Comparison of ENCODE assay signal across 8 mouse cellular contexts in genomic region chr2:73385641-73386355, GRCm38 (mm10). TPM values are rescaled to one million over a fixed set of nuclear protein-coding genes. Genes with fewer than 3 reads are reported as not detected.
DNase-seq lines count a peak whose midpoint lies in the region; ATAC-seq and TF ChIP-seq lines count a peak whose summit lies in the region.

No protein-coding gene starts in this region.

- no peak overlapping the region; the same call in 1 of the 2 replicates for H3K27ac ChIP-seq in cerebellum, adult 2 months (ENCODE audit: insufficient read depth, low read length)
- peak overlapping the region; percentile 84 for H3K27ac ChIP-seq in hindbrain, embryonic 12.5 days

- no peaks in the 10 kb centered on the region for H3K27me3 ChIP-seq in cerebellum, adult 2 months (ENCODE audit: control insufficient read depth, insufficient read depth, low read length)
- no peaks in the 10 kb centered on the region for H3K27me3 ChIP-seq in hindbrain, embryonic 12.5 days

- H3K4me2 ChIP-seq in hindbrain, embryonic 12.5 days (replicated peaks) = peak overlapping the region; percentile 96

- H3K9me3 ChIP-seq in hindbrain, embryonic 12.5 days (replicated peaks) = no peaks in the 10 kb centered on the region

- peak in 1 of 2 experiments; percentile 5 for DNase-seq in cerebellum, adult 2 months
- DNase-seq in cerebellum, postnatal 25 days = no peak
- DNase-seq in right cerebral cortex, postnatal 10 days (ENCODE audit: low spot score in 2 of 2) = peak; percentile 31 to 35
- no peak for DNase-seq in right cerebral cortex, postnatal 14 days
- peak; percentile 13 for DNase-seq in lung, postnatal 10 days
- DNase-seq in cerebellum, adult 8-10 months = no peak
- no peak for DNase-seq in urinary bladder, adult 18-20 months (ENCODE audit: low spot score in 2 of 2)

- no peak for TF ChIP-seq CTCF in cerebellum, adult 2 months (IDR thresholded peaks at IDR 0.05; ENCODE audit: borderline replicate concordance, insufficient read depth, low read depth, low read length)

- no peaks in the 10 kb centered on the region for H3K36me3 ChIP-seq in hindbrain, embryonic 12.5 days

- H3K4me3 ChIP-seq in cerebellum, adult 2 months (replicated peaks; ENCODE audit: insufficient read depth, low read depth, low read length) = peak overlapping the region; percentile 83
- H3K4me3 ChIP-seq in hindbrain, embryonic 12.5 days = peak overlapping the region; percentile 70

- H3K9ac ChIP-seq in hindbrain, embryonic 12.5 days = peak overlapping the region; percentile 78

- TF ChIP-seq POLR2A in cerebellum, adult 2 months (IDR thresholded peaks at IDR 0.05; ENCODE audit: borderline replicate concordance, insufficient read depth, low read length) = no peak

- WGBS in cerebellum, adult 2 months = under 1% methylated on average over 29 of the region's 29 CpGs
- 2% methylated on average over 26 of the region's 29 CpGs for WGBS in hindbrain, embryonic 12.5 days

- no peaks in the 10 kb centered on the region for H3K4me1 ChIP-seq in cerebellum, adult 2 months (ENCODE audit: control insufficient read depth, insufficient read depth, low read length)
- H3K4me1 ChIP-seq in hindbrain, embryonic 12.5 days = peaks cover 6% of the 10 kb centered on the region

- ATAC-seq in hindbrain, embryonic 12.5 days (ENCODE audit: low FRiP score) = no peak; the same call in 1 of the 2 replicates

RNA-seq across cellular contexts. Expression of gene Gpr155, which starts 0.6 kb away (rescaled TPM):
- 19.4 and 20.0 TPM in 2 replicates for polyA plus RNA-seq in cerebellum, adult 2 months (2012; rRNA removed)
- 9.2 and 10.0 TPM in 2 replicates for polyA plus RNA-seq in hindbrain, embryonic 12.5 days (2016; fragmentation: Nextera tagmentation; extraction: Ambion mirVana)

Comparison
In these comparisons a context has a peak if more than half of its experiments do, and no peak if none do; other contexts are left out.
1. DNase-seq: peak in right cerebral cortex, postnatal 10 days (2 of 2) and lung, postnatal 10 days (single experiment); none in cerebellum, postnatal 25 days (0 of 2), right cerebral cortex, postnatal 14 days (single experiment), cerebellum, adult 8-10 months (single experiment) and urinary bladder, adult 18-20 months (0 of 2).